ENCODE assay signal across 9 mouse cellular contexts in the genomic region with DNA sequence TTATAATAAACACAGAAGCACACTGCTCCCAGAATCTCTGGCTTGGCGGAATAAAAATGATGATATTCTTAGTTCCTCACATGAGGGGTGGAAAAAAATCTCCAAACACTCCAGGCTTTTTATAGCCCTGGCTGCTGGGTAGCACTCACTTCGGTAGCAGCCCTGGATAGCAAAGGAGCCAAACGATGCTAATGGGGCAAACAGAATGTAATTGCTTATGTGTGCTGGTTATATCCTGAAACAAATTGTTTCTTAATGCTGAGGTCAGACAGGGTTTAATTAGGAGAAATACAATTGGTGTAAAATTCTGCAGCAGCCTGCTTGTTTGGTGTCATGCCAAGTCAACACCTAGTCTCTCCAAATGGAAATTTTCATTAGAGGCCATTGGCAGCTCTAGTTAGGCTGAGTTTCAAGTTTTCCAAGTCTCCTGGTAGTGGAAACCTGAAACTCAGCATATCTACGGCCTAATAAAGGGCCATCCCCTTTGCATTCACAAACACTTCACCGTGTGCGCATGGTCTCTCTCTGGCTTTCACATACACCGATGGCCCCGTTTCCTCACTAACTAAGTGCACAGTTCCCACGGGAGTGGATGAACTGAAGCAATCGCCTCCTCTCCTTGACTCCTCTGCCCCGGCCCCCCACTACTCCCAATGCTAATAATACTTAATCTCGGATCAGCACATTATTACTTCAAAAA.
DNase-seq lines count a peak whose midpoint lies in the region; ATAC-seq and TF ChIP-seq lines count a peak whose summit lies in the region.
"Had no signal": no experiment of that assay in that cellular context is flagged by ENCODE, and none has a peak within 500 bp of the region (broad histone marks: within the 10 kb centered on the region; RNA-seq: fewer than 3 reads in every experiment).

No protein-coding gene starts in this region.

- H3K27me3 ChIP-seq in kidney, postnatal 0 days (ENCODE audit: insufficient read depth, low read length), result no peaks in the 10 kb centered on the region

- 44% methylated on average over 12 of the region's 12 CpGs for WGBS in kidney, postnatal 0 days

- no peaks in the 10 kb centered on the region for H3K9me3 ChIP-seq in kidney, postnatal 0 days (replicated peaks; ENCODE audit: low read length)
- H3K9me3 ChIP-seq: G1E had no signal

- no peak for TF ChIP-seq CTCF in kidney, postnatal 0 days (IDR thresholded peaks at IDR 0.05; ENCODE audit: low read depth)

- 0 out of 2 replicates have a peak overlapping the region, but pooled peaks have one; percentile 5 for H3K27ac ChIP-seq in kidney, postnatal 0 days

- no peaks in the 10 kb centered on the region for H3K36me3 ChIP-seq in kidney, postnatal 0 days (ENCODE audit: insufficient read depth, low read length)
- H3K36me3 ChIP-seq: G1E had no signal

- H3K4me3 ChIP-seq in kidney, postnatal 0 days (replicated peaks; ENCODE audit: low read depth, low read length), result no peak overlapping the region

- no peak for ATAC-seq in kidney, postnatal 0 days (replicated peaks; ENCODE audit: low FRiP score, low read depth)

- H3K4me1 ChIP-seq in kidney, postnatal 0 days (replicated peaks; ENCODE audit: insufficient read depth, low read length), result no peaks in the 10 kb centered on the region

- DNase-seq in layer of hippocampus, adult 9-11 months, result peak; percentile 16
- no peak for DNase-seq in layer of hippocampus, postnatal 36 days
- peak; percentile 20 for DNase-seq in cerebellum, adult 9-10 months
- peak; percentile 15 to 30 for DNase-seq in gastrocnemius, adult 8-10 months (ENCODE audit: low spot score in 2 of 2)
- DNase-seq in kidney, postnatal 0 days (ENCODE audit: low spot score), result no peak
- DNase-seq in ovary, adult 18-20 months (ENCODE audit: low spot score), result no peak
- no peak for DNase-seq in adrenal gland, postnatal 14 days
- DNase-seq in natural killer cell, adult 2 months (ENCODE audit: low spot score in 2 of 2), result no peak

- H3K9ac ChIP-seq in kidney, postnatal 0 days (ENCODE audit: low read depth, low read length), result no peak overlapping the region

- H3K4me2 ChIP-seq in kidney, postnatal 0 days (ENCODE audit: low read length), result no peak overlapping the region

Comparison
In these comparisons a context has a peak if more than half of its experiments do, and no peak if none do; other contexts are left out.
1. DNase-seq: peak in layer of hippocampus, adult 9-11 months (single experiment), cerebellum, adult 9-10 months (single experiment) and gastrocnemius, adult 8-10 months (2 of 2); none in layer of hippocampus, postnatal 36 days (0 of 2), kidney, postnatal 0 days (single experiment), ovary, adult 18-20 months (single experiment), adrenal gland, postnatal 14 days (single experiment) and natural killer cell, adult 2 months (0 of 2).